Mouse (Mus musculus) CH12.LX (cell line): ENCODE results near the gene Wdpcp. TPM values are rescaled to one million over a fixed set of nuclear protein-coding genes. Genes with fewer than 3 reads are reported as not detected.

Experiments used
- DNase-seq: peaks from one replicate; pipeline ENCODE4 v3.0.0-alpha.2; 2013; ENCODE audit errors: extremely low read depth
- H3K27ac ChIP-seq: 2 replicates; pipeline ENCODE4 v1.5.1; 2012; ENCODE audit warnings: low read depth, mild to moderate bottlenecking, control low read depth, moderate library complexity; ENCODE audit not compliant: insufficient read depth
- H3K27me3 ChIP-seq: replicated peaks from 2 replicates; pipeline ENCODE3; 2012; ENCODE audit warnings: inconsistent platforms
- H3K36me3 ChIP-seq, 2 experiments: replicated peaks in 1 of 2; 2 replicates each; pipeline versions ENCODE3 to v1.6.1; 2012; ENCODE audit warnings: inconsistent platforms in 1 of 2, low read length in 1 of 2, mild to moderate bottlenecking in 1 of 2, mixed read lengths in 1 of 2, moderate library complexity in 1 of 2; ENCODE audit not compliant: control insufficient read depth in 1 of 2, insufficient read depth in 1 of 2
- H3K4me1 ChIP-seq, 2 experiments: 2 replicates each; pipeline ENCODE4 v1.6.1; 2012; ENCODE audit warnings: inconsistent platforms in 1 of 2, moderate library complexity in 1 of 2; ENCODE audit not compliant: insufficient read depth in 2 of 2, control insufficient read depth in 1 of 2
- H3K4me2 ChIP-seq: 2 replicates; pipeline ENCODE4 v1.6.1; 2012; ENCODE audit warnings: low read depth, mild to moderate bottlenecking, control low read depth; ENCODE audit not compliant: poor library complexity, insufficient read depth, severe bottlenecking
- H3K4me3 ChIP-seq, 3 experiments: fragments of 150-350 bp in 1 of 3; sonication (generic) in 1 of 3; replicated peaks in 1 of 3; 2 replicates each; pipeline versions ENCODE3 to v1.5.1; 2011 to 2012; ENCODE audit warnings: low read depth in 2 of 3, low read length in 2 of 3, mild to moderate bottlenecking in 2 of 3, moderate library complexity in 2 of 3, control low read depth in 1 of 3, improper control_type of control experiment in 1 of 3, inconsistent platforms in 1 of 3, mixed read lengths in 1 of 3; ENCODE audit not compliant: poor library complexity in 1 of 3
- H3K79me2 ChIP-seq: replicated peaks from 2 replicates; pipeline ENCODE4 v1.6.1; 2012; ENCODE audit warnings: mild to moderate bottlenecking, moderate library complexity; ENCODE audit not compliant: control insufficient read depth, poor library complexity, insufficient read depth, severe bottlenecking; ENCODE audit errors: extremely low read depth
- H3K9ac ChIP-seq: 2 replicates; pipeline ENCODE4 v1.6.1; 2012; ENCODE audit warnings: low read depth, mild to moderate bottlenecking, control low read depth, moderate library complexity; ENCODE audit not compliant: insufficient read depth
- H3K9me3 ChIP-seq: replicated peaks from 2 replicates; pipeline ENCODE3; 2012; ENCODE audit warnings: low read length, inconsistent platforms, mixed read lengths
- BHLHE40 ChIP-seq: IDR thresholded peaks from 2 replicates; pipeline ENCODE4 v1.6.1; 2011; ENCODE audit warnings: mild to moderate bottlenecking, low read depth, low read length, improper control_type of control experiment
- CHD1 ChIP-seq: IDR thresholded peaks from 2 replicates; pipeline ENCODE4 v1.6.1; 2012; ENCODE audit warnings: low read depth, low read length, improper control_type of control experiment, inconsistent platforms
- CTCF ChIP-seq, 2 experiments: IDR thresholded peaks in 1 of 2; conservative IDR thresholded peaks in 1 of 2; 2 replicates each; pipeline ENCODE4 v1.5.1; 2011 to 2012; ENCODE audit warnings: low read depth in 2 of 2, low read length in 2 of 2, improper control_type of control experiment in 1 of 2, inconsistent platforms in 1 of 2, mild to moderate bottlenecking in 1 of 2, moderate library complexity in 1 of 2
- E2F4 ChIP-seq: IDR thresholded peaks from 2 replicates; pipeline ENCODE4 v1.6.1; 2011; ENCODE audit warnings: low read depth, low read length, improper control_type of control experiment; ENCODE audit not compliant: insufficient replicate concordance
- ELF1 ChIP-seq: IDR thresholded peaks from 2 replicates; pipeline ENCODE4 v1.6.1; 2014; ENCODE audit warnings: low read depth, mild to moderate bottlenecking, inconsistent platforms, low read length, improper control_type of control experiment
- ETS1 ChIP-seq: conservative IDR thresholded peaks from 2 replicates; pipeline ENCODE4 v1.6.1; 2012; ENCODE audit warnings: low read depth, mild to moderate bottlenecking, inconsistent platforms, low read length, improper control_type of control experiment, moderate library complexity
- GABPA ChIP-seq: IDR thresholded peaks from 2 replicates; pipeline ENCODE4 v1.6.1; 2012; ENCODE audit warnings: low read depth, low read length, improper control_type of control experiment, inconsistent platforms; ENCODE audit not compliant: insufficient replicate concordance
- JUND ChIP-seq: conservative IDR thresholded peaks from 2 replicates; pipeline ENCODE4 v1.6.1; 2011; ENCODE audit warnings: low read depth, low read length, improper control_type of control experiment
- MAX ChIP-seq: IDR thresholded peaks from 2 replicates; pipeline ENCODE4 v1.6.1; 2011; ENCODE audit warnings: low read length, improper control_type of control experiment
- MAZ ChIP-seq: IDR thresholded peaks from 2 replicates; pipeline ENCODE4 v1.6.1; 2012; ENCODE audit warnings: low read depth, mild to moderate bottlenecking, inconsistent platforms, low read length, improper control_type of control experiment, moderate library complexity
- MXI1 ChIP-seq: IDR thresholded peaks from 2 replicates; pipeline ENCODE4 v1.6.1; 2011; ENCODE audit warnings: mild to moderate bottlenecking, low read depth, low read length, improper control_type of control experiment
- NELFE ChIP-seq: IDR thresholded peaks from 2 replicates; pipeline ENCODE4 v1.6.1; 2011; ENCODE audit warnings: low read depth, low read length, improper control_type of control experiment
- PAX5 ChIP-seq: IDR thresholded peaks from 2 replicates; pipeline ENCODE4 v1.6.1; 2012; ENCODE audit warnings: low read length, inconsistent platforms, mixed read lengths
- POLR2A ChIP-seq: IDR thresholded peaks from 2 replicates; pipeline ENCODE4 v1.6.1; 2011; ENCODE audit warnings: low read depth, mild to moderate bottlenecking, improper control_type of control experiment, low read length
- POLR2AphosphoS2 ChIP-seq: IDR thresholded peaks from 2 replicates; pipeline ENCODE4 v1.6.1; 2011; ENCODE audit warnings: low read depth, low read length, improper control_type of control experiment
- RCOR1 ChIP-seq: conservative IDR thresholded peaks from 2 replicates; pipeline ENCODE4 v1.6.1; 2012; ENCODE audit warnings: low read depth, mild to moderate bottlenecking, inconsistent platforms, low read length, improper control_type of control experiment
- TCF12 ChIP-seq: IDR thresholded peaks from 2 replicates; pipeline ENCODE4 v1.6.1; 2014; ENCODE audit warnings: low read depth, mild to moderate bottlenecking, inconsistent platforms, low read length, improper control_type of control experiment
- USF2 ChIP-seq: conservative IDR thresholded peaks from 2 replicates; pipeline ENCODE4 v1.6.1; 2011; ENCODE audit warnings: low read depth, low read length, improper control_type of control experiment
- ZC3H11A ChIP-seq: IDR thresholded peaks from 2 replicates; pipeline ENCODE4 v1.6.1; 2012; ENCODE audit warnings: low read depth, mild to moderate bottlenecking, inconsistent platforms, low read length, improper control_type of control experiment
- ZNF384 ChIP-seq: IDR thresholded peaks from 2 replicates; pipeline ENCODE4 v1.6.1; 2012; ENCODE audit warnings: low read depth, low read length, improper control_type of control experiment, inconsistent platforms
- dilution Hi-C: fragments of 300-500 bp; cut with MboI; formaldehyde crosslinking; loops from 2 replicates; pipeline ENCODE4 v1.14.3; 2020; ENCODE audit warnings: low sequenced_read_pairs; ENCODE audit not compliant: extremely low pct_unique_long_range_greater_than_20kb, extremely low pct_ligation_motif_present
- in situ Hi-C: fragments of 300-500 bp; cut with MboI; formaldehyde crosslinking; loops from 3 replicates; pipeline ENCODE4 v1.14.3; 2019; ENCODE audit warnings: low sequenced_read_pairs, low pct_ligation_motif_present, low pct_unique_long_range_greater_than_20kb, mixed read lengths
- polyA plus RNA-seq: library from polyadenylated mRNA; unstranded; fragments of >175 nt; gene quantifications from 2 replicates; pipeline ENCODE4 v1.2.1, GENCODE M21; 2012; ENCODE audit warnings: low read depth; ENCODE audit not compliant: insufficient read length
- total RNA-seq, 2 experiments: library from RNA; depleted of rRNA; stranded (reverse); fragments of 300-350 nt in 1 of 2; fragments of >200 nt in 1 of 2; gene quantifications; 2 replicates each; pipeline ENCODE4 v1.2.3; 2012 to 2014

Gene Wdpcp
- total and polyA plus RNA-seq, 3 experiments, result 3.2 to 5.6 (median 4.8) TPM

DNA sequence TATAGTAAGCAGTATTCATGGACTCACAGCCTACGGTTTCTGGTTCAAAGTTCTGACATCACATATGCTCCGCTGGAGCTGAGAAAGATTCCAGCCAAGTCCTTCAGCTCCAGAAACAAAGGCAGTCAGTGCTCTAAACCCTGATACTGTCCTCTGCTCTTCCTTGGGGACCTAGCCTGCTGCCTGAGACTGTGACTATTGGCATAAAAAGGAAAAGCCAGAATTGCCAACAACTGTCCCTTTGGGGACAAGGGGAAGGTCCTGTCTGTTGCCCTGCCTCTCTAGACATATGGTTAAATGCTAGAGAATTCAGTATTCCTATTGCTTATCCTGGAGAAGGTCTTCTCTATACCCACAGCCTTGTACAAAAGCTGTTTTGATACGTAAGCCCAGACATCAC lies 252.9 kb downstream of the Wdpcp start:
- Histone ChIP-seq H3K36me3 (no peaks in the 10 kb centered on the region), H3K27ac (no peak overlapping the region), H3K4me2 (no peak overlapping the region), H3K4me1 (no peaks in the 10 kb centered on the region), H3K9ac (no peak overlapping the region), H3K9me3 (no peaks in the 10 kb centered on the region), H3K79me2 (no peaks in the 10 kb centered on the region), H3K4me3 (no peak overlapping the region), H3K27me3 (no peaks in the 10 kb centered on the region)
- dilution Hi-C loops, result no loop called here
- DNase-seq, result no peak
- in situ Hi-C loops, result no loop called here
- TF ChIP-seq ELF1 (no peak), E2F4 (no peak), POLR2A (no peak), ETS1 (no peak), MAZ (no peak), POLR2AphosphoS2 (no peak), RCOR1 (no peak), GABPA (no peak), ZNF384 (no peak), CHD1 (no peak), MAX (no peak), TCF12 (no peak), USF2 (no peak), MXI1 (no peak), BHLHE40 (no peak), JUND (no peak), ZC3H11A (no peak), PAX5 (no peak), CTCF (conservative IDR thresholded peaks at IDR 0.05 in 1 of 2, IDR thresholded peaks at IDR 0.05 in 1 of 2; ENCODE audit: low read depth in 2 of 2, low read length in 2 of 2) (no peak)

DNA sequence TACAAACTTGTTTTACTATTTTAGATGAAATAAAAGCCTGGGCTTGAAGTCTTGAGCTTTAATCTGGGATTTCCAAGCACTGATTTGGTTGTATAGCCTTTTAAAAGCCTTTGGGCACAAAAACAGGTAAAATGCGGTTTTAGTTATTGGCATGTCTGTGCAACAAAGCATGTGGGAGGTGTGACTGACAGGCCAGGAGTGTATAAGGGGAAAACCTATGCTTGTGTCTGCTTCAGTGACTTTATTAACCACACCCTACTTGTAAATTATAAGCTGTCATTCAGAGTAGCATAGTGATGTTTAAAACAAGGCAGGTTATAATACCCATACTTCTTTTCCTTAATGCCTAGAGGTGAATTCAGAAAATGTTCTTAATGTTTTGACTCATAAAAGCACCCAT lies 254.5 kb downstream of the Wdpcp start:
- DNase-seq, result no peak
- dilution Hi-C loops, result no loop called here
- no peak overlapping the region for H3K4me3 ChIP-seq
- H3K27me3 ChIP-seq, result no peaks in the 10 kb centered on the region
- no peaks in the 10 kb centered on the region for H3K36me3 ChIP-seq
- no peak overlapping the region for H3K9ac ChIP-seq
- H3K27ac ChIP-seq, result no peak overlapping the region
- no peaks in the 10 kb centered on the region for H3K4me1 ChIP-seq
- no peaks in the 10 kb centered on the region for H3K9me3 ChIP-seq
- TF ChIP-seq BHLHE40 (no peak), NELFE (no peak), ZC3H11A (no peak), RCOR1 (no peak), PAX5 (no peak), ETS1 (no peak), USF2 (no peak), ELF1 (no peak)
- TF ChIP-seq, all 38 proteins: peak for 0
- Histone ChIP-seq H3K79me2 (no peaks in the 10 kb centered on the region), H3K4me2 (no peak overlapping the region)
- in situ Hi-C loops, result no loop called here
